ENCODE assay signal across 25 mouse cellular contexts in the genomic region with DNA sequence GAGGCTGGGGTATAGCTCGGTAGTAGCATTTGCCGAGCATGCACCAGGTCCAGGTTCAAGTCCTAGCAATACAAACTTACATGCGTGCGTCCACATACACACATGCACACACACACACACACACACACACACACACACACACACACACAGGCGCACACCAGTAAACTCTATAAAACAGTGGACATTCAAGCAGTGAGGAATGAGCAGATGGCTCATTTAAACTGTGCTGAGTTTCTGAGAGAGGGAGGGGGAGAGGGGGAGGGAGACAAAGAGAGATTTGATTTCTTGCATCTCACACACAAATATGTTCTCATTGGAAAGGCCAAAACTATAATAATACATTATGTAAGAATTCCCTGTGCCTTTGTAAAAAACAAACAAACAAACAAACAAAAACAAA. TPM values are rescaled to one million over a fixed set of nuclear protein-coding genes. Genes with fewer than 3 reads are reported as not detected.
"Had no signal": no experiment of that assay in that cellular context is flagged by ENCODE, and none has a peak within 500 bp of the region (broad histone marks: within the 10 kb centered on the region; RNA-seq: fewer than 3 reads in every experiment).

No protein-coding gene starts in this region.

- H3K27me3 ChIP-seq: liver, embryonic 13.5 days; midbrain, embryonic 12.5 days; midbrain, embryonic 15.5 days; neural tube, embryonic 12.5 days; neural tube, embryonic 15.5 days had no signal

- H3K4me1 ChIP-seq: liver, embryonic 13.5 days; midbrain, embryonic 12.5 days; midbrain, embryonic 15.5 days; neural tube, embryonic 12.5 days; neural tube, embryonic 15.5 days had no signal

- H3K27ac ChIP-seq: layer of hippocampus, adult 2 months; left cerebral cortex, adult 2 months; liver, embryonic 13.5 days; macrophage; midbrain, embryonic 12.5 days; midbrain, embryonic 15.5 days; neural tube, embryonic 12.5 days; neural tube, embryonic 15.5 days; stomach, postnatal 0 days had no signal

- ATAC-seq: lung, postnatal 0 days; midbrain, embryonic 15.5 days had no signal

- H3K36me3 ChIP-seq: liver, embryonic 13.5 days; midbrain, embryonic 12.5 days; midbrain, embryonic 15.5 days; neural tube, embryonic 12.5 days; neural tube, embryonic 15.5 days had no signal

- H3K4me2 ChIP-seq: liver, embryonic 13.5 days; lung, embryonic 14.5 days; midbrain, embryonic 12.5 days; midbrain, embryonic 15.5 days; neural tube, embryonic 12.5 days; neural tube, embryonic 15.5 days had no signal

- H3K9me3 ChIP-seq: liver, embryonic 13.5 days; midbrain, embryonic 12.5 days; midbrain, embryonic 15.5 days; neural tube, embryonic 12.5 days; neural tube, embryonic 15.5 days had no signal

- H3K4me3 ChIP-seq: layer of hippocampus, adult 2 months; left cerebral cortex, adult 2 months; liver, embryonic 13.5 days; midbrain, embryonic 12.5 days; midbrain, embryonic 15.5 days; neural tube, embryonic 12.5 days; neural tube, embryonic 15.5 days had no signal

- H3K9ac ChIP-seq: liver, embryonic 13.5 days; lung, embryonic 14.5 days; midbrain, embryonic 12.5 days; midbrain, embryonic 15.5 days; neural tube, embryonic 12.5 days; neural tube, embryonic 15.5 days had no signal

- DNase-seq: kidney, adult 2 months; layer of hippocampus, adult 9-11 months; liver, embryonic 13.5 days; lung, embryonic 14.5 days; right cerebral cortex, postnatal 14 days; right cerebral cortex, postnatal 4 days; thymus, adult 18-20 months; thymus, postnatal 36 days had no signal

RNA-seq across cellular contexts. Expression of a gene that starts 55.2 kb away (rescaled TPM):
- total RNA-seq: left cerebral cortex, adult 2 months; liver, adult 2 months; megakaryocyte, adult 5-6 weeks had no signal
- polyA plus RNA-seq: kidney, embryonic 14.5 days; large intestine, adult 2 months; limb, embryonic 11.5 days; limb, embryonic 14.5 days; liver, adult 2 months; liver, embryonic 13.5 days; lung, embryonic 14.5 days; lung, postnatal 0 days; macrophage; midbrain, embryonic 12.5 days; neural tube, embryonic 12.5 days; stomach, embryonic 14.5 days; urinary bladder, adult 2 months had no signal
